Mouse (Mus musculus) retina, postnatal 1 day (tissue): ENCODE data around the gene 2310057J18Rik.
"Not testable (repeated sequence)": the region's sequence is repeated elsewhere in the genome, so short reads cannot be mapped to it uniquely, and the experiment has no call there.

Experiments used
- DNase-seq: peaks from one replicate; pipeline ENCODE4 v3.0.0-alpha.2; 2012

2310057J18Rik gene

DNA sequence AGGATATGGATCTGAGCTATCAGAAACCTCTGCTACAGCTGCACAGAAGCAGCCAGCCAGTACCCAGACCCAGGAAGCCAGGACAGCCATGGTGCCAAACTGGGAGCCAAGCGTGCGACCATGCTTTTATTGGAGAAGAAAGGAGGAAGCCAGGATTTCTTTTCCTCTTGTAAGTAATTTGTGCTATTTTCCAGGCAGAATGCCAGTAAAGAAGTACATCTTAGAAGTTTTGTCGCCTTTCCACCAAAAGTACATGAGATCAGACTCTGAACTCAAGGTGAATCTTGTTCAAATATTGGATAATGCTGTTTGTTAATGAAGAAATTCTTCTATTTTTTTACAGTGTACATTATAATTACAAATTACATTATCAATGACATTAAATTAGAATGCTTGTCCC lies at the start of gene 2310057J18Rik:
Gene 2310057J18Rik (minus strand): TSS at position 101 of the 400 bp plus-strand sequence.
- no peak for DNase-seq

DNA sequence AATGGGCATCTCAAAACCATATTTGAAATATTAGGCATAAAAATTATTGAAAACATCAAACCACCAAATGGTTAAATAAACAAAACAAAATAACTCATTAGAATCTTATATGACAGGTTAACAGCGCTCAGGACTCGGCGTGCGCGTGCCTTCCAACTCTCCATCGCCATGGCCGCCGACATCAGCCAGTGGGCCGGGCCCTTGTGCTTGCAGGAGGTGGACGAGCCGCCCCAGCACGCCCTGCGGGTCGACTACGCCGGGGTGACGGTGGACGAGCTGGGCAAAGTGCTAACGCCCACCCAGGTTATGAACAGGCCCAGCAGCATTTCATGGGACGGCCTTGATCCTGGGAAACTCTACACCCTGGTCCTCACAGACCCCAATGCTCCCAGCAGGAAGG lies 43.9 kb upstream of the 2310057J18Rik start:
- not testable (repeated sequence) for DNase-seq

DNA sequence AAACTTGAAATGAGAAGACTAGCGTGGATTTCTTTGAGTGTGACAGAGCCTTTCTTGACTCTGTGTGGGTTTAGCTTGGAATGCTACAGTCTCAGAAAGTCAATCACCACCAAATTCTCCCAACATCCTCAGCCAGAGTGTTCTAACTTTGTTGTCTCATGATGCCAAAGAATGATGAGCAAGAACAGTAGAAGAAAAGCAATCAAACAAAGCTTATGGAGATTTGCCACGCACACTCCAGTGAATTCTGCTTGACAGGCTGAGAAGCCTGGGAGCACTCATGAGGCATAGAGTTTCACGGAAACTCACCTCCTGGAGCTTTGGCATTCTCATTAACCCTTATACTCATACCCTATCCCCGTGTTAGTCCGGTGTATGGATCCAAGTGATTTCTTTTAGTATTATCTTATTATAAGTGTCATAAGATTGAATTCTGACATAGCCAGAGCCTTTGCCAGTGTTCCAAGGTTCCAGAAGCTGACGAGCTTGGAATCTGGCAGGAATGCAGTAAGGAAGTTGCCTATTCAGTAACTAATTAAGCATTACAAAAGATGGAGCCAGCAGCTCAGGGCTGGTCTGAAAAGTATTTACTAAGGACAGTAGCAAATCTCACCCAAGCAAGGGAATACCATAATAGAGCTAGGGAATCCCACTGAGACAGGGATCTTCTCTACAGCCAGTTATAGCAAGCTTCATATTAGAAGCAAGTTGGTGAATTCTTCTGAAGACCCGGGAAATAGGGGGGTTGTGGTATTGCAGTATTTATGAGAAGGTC lies 33.6 kb upstream of the 2310057J18Rik start:
- DNase-seq = no peak

DNA sequence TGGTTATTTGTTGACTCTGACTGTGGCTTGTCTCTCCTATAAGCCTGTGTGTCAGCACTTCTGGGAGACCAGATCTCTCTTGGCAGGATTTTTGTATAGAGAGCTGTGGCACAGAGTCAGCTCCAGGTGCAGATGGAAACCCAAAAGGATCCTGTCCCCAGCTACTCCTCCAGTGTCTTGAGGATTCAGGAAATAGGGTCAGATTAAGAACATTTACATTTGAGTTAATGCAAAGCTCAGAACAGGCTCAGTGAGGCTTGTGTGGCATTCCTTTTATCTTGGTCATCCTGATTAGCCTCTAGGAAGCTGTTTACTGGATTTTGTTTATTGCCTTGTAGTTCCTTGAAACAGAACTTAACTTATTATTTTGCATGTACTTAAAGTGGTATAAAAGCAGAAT lies 11.7 kb upstream of the 2310057J18Rik start:
- DNase-seq = no peak

DNA sequence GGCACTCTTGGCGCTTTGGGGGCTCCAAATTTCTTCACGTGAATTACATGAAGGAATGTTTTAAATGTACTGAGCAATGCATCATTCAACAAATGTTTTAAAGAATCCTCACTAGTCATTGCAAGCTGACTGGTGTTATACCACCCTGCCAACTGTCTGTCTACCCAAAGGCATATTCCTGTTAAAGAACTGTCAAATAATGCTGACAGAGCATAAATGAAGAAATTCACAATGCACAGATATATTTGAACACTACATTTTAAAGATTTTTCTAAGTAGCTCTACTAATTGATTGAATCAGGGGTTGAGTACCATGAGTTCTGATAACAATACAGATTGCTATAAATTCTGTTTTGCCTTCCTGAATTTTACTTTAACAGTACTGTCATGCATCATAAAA lies 2.9 kb upstream of the 2310057J18Rik start:
- DNase-seq = no peak

DNA sequence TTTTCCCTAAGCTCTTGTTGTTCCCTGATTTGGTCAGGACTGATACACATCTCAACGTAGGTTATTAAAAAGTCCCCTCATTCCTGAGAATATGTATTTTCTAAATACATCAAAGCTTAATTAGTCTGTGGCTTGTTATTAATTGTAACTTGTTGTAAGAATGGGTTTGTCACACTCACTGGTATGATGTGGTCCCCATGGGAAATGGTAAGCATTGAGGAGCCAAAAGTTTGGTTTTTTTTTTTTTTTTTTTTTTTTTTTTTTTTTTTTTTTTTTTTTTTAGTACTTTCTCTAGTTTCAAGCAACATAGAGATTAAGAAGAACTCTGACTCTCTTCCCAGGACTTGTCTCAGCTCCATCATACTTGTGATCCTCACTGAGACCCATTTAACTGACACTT lies 17.9 kb downstream of the 2310057J18Rik start:
- DNase-seq = no peak

DNA sequence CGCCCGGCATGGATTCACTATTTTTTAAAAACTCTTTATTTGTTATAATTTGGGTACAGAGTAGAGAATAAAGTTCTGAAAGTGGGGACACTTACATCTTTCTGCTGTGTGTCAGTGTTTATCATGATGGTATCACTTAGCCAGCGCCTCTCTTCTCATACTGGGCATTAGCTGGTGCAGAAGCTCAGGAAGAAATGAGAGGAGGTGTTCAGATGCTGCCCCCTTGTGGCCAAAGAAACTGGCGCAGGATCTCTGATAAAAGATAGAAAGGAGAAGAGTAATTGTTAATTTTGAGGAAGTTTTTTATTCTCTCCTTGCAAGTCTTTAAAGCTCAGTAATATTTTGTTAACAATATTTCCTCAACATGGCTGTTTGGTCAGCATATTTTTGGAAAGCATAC lies 31.0 kb downstream of the 2310057J18Rik start:
- DNase-seq = peak; percentile 64

DNA sequence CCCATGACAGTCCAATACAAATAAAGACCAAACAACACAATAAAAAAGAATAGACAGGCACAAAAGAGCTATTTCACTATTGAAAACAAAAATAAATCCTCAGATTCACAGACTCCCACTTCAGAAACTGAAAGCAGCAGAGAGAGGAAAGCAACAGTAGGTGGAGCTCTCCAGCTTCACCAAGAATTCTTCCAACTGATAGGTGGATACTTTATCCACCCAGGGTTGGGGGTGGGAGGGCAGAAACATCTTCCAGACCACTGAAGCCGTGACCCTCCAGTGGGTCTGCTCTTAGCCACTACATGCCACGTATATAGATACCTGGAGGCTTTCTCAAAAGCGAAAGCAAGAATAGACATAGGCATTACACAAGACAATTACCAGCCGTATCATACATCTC lies 31.6 kb downstream of the 2310057J18Rik start:
- DNase-seq = peak; percentile 4
